Mouse (Mus musculus) erythroblast, embryonic 14.5 days (primary cell): Measurements from ENCODE around the gene Cnpy2.

ENCODE experiments used
- GATA1 ChIP-seq: IDR thresholded peaks from 2 replicates; pipeline ENCODE4 v1.6.1; 2012; ENCODE audit warnings: low read length, inconsistent platforms, mixed read lengths
- TAL1 ChIP-seq: IDR thresholded peaks from 3 replicates; pipeline ENCODE4 v1.6.1; 2012; ENCODE audit warnings: low read length, inconsistent platforms, mixed read lengths

DNA sequence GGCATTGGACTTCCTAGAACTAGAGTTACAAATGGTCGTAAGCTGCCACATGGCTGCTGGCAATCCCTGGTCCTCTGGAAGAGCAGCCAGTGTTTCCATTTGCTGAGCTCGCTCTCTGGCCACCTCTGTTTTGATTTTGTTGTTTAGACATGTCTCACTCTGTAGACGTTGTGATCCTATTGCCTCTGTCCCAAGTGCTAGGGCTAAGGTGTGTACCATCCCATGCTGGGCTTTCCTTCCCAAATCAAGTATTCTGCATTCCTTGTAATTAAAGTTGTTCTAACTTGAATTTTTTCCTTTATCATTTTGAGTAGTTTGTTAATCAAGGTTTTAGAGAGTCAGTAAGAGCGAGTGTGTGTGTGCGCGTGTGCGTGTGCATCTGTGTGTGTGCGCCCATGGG, 25.3 kb downstream of the Cnpy2 start:
- no peak for TF ChIP-seq GATA1
- TF ChIP-seq TAL1 = no peak
